Mouse (Mus musculus): ENCODE measurements around the gene Fosb.

Gene Fosb

DNA sequence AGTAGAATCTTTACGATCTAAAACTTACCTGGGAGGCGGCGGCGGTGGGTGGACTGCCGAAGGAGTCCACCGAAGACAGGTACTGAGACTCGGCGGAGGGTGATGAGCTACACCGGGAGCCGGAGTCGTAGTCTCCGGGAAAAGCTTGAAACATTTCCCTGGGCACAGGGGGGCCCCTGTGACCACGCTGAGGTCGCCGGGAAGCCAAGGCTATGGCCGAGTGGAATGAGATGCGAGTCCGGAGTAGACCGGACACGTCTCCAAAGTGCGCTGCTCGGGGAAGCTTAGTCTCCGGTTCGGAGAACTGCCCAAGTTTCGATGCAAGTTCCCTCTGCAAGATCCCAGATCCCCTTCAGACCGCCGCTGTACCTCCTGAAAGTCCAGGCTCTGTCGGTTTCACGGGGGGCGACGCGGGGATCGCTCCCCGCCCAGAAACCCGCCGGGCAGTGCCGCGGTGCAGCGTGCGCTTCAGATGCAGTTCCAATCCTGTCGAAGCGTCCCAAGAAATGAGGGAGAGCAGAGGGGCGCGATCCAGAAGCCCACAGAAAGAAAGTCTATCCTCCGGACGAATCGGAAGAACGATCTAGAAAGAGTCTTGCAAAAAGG is 470 bp downstream of the Fosb start:
- in situ Hi-C loops (cut with MboI; ENCODE audit: low pct_unique_long_range_greater_than_20kb in 1 of 2, low sequenced_read_pairs in 2 of 2, unreplicated experiment in 1 of 2): no loop called here

DNA sequence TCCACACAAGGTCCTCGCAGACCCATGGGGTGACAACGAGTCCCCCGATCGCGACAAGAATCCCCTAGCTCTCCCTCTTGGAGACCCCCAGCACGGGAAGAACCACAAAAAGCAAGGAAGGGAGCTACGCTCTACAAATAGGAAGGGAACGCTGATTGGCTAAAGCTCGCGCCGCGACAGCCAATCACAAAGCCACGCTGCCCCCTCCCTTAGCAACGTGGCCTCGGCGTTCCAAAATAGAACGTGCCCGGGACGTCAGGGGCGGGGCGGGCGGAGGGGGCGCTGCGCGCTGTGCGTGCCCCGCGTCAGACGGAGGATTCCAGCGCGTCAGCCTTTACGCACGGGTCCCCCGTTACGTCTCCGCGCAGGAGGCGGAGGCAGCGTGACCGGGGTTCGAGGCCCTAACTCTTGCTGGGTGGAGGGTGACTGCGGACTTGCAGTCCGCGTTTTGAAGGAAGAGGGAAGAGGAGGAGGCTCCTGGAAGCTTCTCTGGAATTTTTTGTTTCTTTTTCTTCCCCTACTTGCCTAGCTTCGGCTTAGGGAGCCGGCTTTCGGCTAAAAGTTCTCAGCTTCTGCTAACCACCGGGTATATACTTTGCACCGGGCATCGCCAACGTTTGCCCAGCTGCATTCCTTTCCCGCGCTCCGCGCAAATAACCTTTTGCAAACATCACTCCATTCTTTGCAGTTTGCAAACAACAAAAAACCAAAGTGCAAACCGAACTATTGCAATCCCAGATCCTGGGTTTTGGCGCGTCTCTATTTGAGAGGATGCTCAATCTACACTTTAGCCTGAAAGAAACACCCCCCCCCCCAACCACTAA is 1.2 kb downstream of the Fosb start:
- in situ Hi-C loops (cut with MboI; ENCODE audit: low pct_unique_long_range_greater_than_20kb in 1 of 2, low sequenced_read_pairs in 2 of 2, unreplicated experiment in 1 of 2): no loop called here

DNA sequence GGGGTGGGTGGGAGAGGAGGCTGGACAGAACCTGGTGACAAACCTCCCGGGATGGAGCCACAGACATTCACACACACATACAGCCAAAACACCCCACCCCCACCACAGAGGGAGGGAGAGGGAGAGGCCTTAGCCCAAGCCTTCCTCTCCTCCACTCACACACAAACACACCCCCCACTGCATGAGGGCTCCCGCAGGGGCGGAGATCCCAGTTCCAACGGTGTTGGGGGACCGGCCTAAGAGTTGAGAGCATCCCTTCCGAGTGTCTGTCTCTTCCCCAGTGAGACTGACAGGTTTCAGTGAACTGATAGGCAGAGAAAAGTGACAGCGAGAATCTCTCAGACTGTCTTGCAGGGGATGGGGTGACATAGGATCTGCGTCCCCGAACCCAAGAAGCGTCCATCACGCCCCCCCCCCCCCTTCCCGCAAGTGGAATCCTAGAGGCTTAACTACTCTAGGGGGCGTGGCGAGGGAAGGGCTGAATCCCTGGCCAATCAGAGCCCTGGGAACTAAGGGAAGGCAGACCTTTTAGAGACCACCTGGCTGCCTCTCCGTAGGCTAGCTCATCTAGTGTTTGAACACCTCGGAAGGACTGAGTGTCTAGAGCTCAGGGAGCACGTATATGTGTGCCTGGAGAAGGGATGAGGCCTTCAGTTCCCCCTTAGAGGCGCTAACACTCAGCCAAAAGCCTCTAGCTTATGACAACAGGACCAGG is 2.0 kb downstream of the Fosb start:
- in situ Hi-C loops (cut with MboI; ENCODE audit: low pct_unique_long_range_greater_than_20kb in 1 of 2, low sequenced_read_pairs in 2 of 2, unreplicated experiment in 1 of 2): no loop called here

DNA sequence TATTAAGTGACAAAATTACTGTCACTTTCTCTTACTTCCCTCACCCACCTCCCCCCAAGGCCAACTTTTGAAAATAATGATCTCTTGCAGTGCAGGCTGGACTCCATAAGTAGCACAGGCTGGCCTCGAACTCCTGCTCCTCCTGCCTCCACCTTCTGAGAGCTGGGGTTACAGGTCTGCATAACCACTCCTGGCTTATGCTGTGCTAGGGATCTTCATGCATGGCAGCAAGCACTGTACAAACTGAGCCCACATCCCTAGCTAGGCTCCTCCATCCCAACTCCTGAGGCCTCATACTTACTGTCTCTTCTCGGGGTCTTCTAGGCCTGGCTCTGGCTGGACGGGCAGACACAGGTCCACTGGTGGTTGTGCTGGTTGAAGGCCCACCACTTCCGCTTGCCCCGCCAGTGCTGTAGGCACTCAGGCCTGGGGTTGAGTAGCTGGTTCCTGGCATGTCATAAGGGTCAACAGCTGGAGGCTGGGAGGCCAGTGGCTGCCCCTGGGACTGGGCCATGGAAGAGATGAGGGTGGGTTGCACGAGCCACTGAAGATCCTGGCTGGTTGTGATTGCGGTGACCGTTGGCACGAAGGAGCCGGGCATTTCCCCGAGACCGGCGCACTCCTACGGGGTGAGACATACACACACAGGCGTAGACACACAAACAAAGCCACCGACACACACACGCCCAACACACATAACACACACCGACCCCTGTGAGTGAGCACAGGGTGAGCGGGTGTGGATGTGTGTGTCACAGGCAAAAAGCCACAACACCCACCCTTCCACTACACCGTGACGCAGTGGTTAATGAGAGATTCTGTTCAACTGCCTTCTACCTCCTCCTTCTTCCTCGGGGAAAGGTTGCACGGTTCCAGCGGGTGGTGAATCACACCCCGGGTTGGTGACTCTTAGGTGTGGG is 2.8 kb downstream of the Fosb start:
- in situ Hi-C loops (cut with MboI; ENCODE audit: low pct_unique_long_range_greater_than_20kb in 1 of 2, low sequenced_read_pairs in 2 of 2, unreplicated experiment in 1 of 2): no loop called here

DNA sequence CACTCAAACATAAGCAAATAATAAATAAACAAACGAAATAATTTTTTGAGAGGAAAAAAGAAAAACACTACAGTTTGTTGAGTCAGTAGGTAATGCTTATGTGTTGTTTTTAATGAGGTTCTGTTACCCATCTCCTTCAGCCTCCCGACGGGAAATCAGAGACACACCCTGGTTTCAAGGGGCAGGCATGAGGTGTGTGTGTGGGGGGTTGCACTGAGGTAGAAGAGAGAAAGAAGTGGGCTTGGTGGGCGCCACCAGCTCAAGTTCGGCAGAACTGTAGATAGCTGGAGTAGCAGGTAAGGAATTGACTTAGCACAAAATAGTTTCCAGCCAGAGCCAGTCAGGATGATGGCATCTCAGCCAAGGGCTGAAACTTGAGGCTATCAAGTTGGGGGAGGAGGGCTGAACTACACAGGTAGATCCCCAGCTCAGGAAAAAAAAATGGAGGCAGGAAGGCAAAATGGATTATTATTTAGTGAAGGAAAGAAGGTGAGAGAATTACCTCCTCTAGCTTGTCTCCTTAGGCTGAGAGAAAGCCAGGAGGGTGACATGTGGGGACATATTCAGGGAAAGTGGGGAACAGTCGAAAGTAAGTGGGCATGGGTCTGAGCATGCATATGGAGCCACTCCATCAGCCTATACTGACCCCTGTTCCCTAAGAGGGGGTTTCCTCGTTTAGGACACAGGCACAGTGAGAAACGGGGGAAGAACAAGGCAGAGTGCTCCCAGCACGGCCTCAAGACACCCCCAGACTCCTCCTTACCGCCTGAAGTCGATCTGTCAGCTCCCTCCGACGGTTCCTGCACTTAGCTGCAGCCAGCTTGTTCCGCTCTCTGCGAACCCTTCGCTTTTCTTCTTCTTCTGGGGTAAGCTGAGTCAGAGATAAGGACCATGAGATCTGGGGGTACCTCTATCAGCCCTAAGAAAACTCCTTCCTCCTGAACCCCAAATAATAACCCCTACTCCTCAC is 3.8 kb downstream of the Fosb start:
- in situ Hi-C loops (cut with MboI; ENCODE audit: low pct_unique_long_range_greater_than_20kb in 1 of 2, low sequenced_read_pairs in 2 of 2, unreplicated experiment in 1 of 2): no loop called here

DNA sequence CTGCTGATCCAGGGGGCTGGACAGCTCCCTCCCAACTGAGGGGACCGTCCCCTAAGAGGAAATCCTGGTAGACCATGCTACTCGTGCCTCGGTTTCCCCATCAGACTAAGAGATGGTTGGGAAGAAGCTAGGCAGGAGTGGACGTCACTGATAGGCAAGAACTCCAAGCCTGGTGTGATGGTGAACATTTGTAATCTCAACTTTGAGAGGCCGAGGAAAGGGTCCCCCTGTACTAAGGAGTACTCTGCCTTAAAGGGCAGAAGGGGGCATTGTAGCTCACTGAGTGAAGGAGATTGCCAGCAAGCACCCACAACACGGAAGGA is 4.5 kb downstream of the Fosb start:
- in situ Hi-C loops (cut with MboI; ENCODE audit: low pct_unique_long_range_greater_than_20kb in 1 of 2, low sequenced_read_pairs in 2 of 2, unreplicated experiment in 1 of 2): no loop called here

DNA sequence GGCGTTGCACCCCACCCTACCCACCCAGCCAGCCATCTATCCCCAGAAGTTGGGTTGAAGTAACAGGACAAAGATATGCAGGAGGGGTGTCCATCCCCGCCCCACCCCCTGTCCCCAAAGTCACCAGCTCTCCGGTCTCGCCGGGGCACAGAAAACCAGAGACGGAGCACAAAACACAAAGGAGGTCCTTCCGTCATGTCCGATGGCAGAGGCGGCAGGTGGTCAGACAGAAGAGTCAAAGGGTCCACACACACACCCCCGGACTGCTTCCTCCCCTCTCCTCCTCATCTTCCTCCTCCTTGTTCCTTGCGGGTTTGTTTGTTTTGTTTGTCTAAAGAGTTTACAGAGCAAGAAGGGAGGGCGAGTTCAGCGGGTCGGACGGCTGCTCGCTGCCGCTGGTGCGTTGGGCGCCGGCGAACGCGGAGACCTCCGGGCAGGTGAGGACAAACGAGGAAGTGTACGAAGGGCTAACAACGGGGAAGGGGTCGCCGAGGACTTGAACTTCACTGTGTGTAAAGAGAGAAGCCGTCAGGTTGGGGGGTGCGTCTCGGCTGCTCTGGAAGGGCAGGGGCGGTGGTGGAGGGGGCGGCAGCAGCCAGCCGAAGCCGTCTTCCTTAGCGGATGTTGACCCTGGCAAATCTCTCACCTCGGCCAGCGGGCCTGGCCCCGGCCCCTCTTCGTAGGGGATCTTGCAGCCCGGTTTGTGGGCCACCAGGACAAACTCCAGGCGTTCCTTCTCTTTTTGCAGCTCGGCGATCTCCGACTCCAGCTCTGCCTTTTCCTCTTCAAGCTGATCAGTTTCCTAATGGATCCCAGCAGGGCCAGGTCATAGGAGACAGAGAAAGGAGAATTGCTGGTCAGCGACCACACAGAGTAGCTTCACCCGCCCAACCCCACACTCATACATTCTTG is 5.1 kb downstream of the Fosb start:
- in situ Hi-C loops (cut with MboI; ENCODE audit: low pct_unique_long_range_greater_than_20kb in 1 of 2, low sequenced_read_pairs in 2 of 2, unreplicated experiment in 1 of 2): no loop called here

DNA sequence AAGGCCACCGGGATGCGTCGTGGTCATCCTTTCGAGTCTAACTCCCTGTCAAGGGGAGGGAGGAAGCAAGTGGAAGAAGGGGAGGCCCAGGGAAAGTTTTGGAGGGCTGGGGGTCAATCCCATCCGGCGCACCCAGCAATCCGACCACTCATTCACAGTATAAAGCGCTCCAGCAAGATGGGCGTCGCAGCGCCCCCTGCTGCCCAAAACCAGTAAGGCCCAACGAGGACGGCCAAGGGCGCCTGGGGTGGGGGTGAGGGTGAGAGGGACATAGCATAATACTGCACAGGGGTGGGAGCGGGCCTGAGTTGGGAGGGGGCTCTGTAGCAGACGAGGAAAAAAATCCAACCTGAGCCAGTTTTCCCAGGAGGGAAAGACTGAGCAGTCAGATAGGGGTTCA is 6.1 kb downstream of the Fosb start:
- in situ Hi-C loops (cut with MboI; ENCODE audit: low pct_unique_long_range_greater_than_20kb in 1 of 2, low sequenced_read_pairs in 2 of 2, unreplicated experiment in 1 of 2): no loop called here

DNA sequence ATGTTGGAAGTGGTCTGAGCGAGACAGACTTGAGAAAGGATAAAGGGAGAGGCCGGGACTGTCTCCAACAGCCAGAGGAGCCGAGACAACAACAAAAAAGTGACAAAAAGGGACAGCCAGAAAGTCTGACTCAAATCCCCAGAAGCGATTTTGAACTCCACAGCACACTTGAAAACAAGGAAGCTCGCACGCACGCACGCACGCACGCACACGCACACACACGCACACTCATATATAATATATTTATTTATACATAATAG is 6.9 kb downstream of the Fosb start:
- in situ Hi-C loops (cut with MboI; ENCODE audit: low pct_unique_long_range_greater_than_20kb in 1 of 2, low sequenced_read_pairs in 2 of 2, unreplicated experiment in 1 of 2): no loop called here

DNA sequence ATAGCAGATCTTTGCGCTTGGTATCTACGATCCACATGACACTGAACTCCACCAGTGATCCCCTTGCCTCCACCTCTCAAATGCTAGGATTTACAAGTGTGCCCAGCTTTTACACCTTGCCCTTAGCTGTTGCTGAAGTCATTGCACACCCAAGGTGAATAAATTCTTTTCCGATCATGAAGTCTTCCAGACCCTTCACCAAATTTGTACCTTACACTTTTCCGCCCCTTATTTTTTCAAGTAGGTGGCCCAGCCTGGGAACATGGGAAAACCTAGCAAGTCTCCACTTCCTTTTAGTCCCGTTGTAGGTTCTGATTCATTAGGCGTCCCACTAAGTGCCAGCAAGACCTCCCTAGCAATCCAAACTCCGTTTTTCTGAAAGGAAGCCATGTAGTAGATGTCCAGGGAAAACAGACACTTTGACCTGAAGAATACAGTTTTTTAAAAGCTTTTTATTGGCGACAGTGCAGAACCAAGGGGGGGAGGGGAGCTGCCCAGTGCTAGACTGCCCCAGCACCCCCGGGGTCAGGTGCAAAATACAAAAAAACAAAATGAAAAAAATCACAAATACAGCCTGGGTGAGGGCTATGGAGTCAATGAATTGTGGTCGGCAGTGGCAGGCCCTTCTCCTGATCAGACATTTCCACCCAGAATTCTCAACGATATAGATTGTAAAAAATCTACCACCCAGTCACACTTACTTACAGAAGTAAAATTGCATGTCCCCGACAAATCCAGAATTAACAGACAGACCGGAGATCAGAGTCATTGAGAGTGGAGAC is 7.4 kb downstream of the Fosb start:
- in situ Hi-C loops (cut with MboI; ENCODE audit: low pct_unique_long_range_greater_than_20kb in 1 of 2, low sequenced_read_pairs in 2 of 2, unreplicated experiment in 1 of 2): no loop called here

DNA sequence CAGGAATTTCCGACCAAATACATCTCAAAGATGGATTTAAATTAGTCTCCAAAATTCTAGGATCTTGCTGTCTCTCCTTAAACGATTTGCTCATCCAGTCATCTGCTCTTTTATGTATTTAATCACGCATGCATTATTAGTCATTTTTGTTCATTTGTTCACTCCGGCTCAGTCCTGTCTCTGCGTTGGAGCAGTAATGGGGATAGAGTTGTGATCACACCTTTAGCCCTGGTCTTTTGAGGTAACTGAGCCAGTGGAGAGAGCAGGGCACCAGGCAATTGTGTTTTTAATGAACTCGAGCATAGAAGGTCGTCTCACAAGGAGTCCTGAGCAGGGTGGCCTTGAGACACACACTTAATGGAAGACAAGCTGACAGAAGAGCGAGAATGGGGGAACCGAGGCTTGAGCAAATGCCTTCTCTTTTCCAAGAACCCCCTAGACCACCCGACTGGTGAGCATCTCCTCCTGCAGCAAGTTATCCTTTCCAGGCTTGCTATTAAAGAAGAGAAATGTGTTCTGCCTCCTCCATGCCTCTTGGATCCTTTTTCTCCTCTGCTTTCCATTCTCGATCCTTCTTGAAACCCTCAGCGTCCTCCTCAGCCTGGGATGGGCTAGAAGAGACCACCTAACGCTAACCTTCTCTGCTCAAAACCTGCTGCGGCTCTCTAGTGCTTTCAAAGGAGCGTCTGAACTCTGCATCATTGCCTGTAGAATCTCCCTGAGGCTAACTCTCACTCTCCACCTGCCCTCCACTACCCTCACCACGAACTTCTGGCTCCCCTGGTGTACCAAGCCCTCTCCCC is 8.2 kb downstream of the Fosb start:
- in situ Hi-C loops (cut with MboI; ENCODE audit: low pct_unique_long_range_greater_than_20kb in 1 of 2, low sequenced_read_pairs in 2 of 2, unreplicated experiment in 1 of 2): no loop called here

DNA sequence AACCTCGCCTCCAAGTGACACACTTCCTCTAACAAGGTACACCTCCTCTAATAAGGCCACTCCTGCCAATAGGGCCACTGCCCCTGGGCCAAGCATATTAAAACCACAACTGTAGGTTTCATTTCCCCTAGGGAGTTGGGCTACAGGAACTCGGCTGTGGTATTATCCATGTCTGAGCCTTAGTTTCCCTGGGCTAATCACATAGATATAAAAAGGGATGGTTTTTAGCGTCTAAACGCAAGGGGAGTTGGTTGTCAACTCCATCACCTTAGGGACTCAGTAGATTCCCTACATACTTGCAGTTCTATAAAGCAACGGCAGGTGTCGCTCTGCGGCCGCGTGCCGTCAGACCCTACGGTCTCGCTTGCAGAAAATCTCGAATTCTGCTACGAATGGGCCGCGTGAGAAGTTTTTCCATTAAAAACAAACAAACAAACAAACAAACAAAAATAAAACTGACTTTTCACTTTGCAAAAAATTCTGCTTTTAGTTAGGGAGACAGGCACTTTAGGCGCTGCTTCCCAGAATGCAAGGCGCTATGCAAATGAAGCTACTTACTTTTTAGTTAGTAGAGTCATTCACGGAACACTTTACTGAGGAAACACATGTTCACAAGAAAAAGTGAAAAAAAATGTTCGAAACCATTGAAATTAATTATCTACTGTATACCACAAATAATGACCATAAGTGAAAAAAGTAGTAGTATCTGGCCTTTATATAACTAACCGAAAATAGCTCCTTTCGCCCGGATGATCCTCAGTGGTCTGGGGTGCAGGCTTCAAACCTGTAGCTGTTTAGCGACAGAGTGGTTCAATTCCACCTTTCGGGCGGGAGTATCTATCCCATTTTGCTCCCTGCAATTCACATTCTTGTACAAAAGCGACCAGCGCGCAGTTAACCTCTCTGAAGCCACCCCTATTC is 9.1 kb downstream of the Fosb start:
- in situ Hi-C loops (cut with MboI; ENCODE audit: low pct_unique_long_range_greater_than_20kb in 1 of 2, low sequenced_read_pairs in 2 of 2, unreplicated experiment in 1 of 2): no loop called here

DNA sequence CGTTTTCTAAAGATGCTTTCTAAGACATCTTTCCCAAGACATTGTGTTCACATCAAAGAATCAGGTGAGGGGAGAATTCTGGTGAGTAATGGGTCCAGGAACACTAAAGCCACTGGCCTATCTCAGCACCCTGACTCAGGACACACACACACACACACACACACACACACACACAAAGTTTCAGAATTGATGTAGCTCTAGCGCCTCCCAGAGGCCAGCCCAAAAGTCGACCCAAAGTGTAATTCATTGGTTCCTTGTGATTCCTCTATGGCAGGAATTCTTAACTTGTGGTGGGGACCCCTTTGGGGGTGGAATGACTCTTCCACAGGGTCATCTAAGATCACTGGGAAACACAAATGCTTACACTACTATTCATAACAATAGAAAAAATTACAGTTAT is 10.7 kb downstream of the Fosb start:
- in situ Hi-C loops (cut with MboI; ENCODE audit: low pct_unique_long_range_greater_than_20kb in 1 of 2, low sequenced_read_pairs in 2 of 2, unreplicated experiment in 1 of 2): no loop called here

DNA sequence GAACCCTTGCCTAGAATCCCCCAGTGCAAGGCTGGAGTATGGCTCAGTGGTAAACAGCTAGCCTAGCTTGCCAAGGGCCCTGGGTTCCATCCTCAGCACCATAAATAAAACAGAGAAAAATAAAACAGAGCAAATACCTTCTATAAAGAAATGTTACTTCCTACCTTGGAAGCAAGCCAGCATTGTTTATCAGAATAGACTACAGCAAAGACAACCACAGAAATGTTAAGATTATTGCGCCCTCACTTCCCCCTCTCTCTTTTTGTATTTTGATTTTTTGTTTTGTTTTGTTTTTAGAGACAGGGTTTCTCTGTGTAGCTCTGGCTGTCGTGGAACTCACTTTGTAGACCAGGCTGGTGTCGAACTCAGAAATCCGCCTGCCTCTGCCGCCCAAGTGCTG is 12.1 kb downstream of the Fosb start:
- in situ Hi-C loops (cut with MboI; ENCODE audit: low pct_unique_long_range_greater_than_20kb in 1 of 2, low sequenced_read_pairs in 2 of 2, unreplicated experiment in 1 of 2): no loop called here

DNA sequence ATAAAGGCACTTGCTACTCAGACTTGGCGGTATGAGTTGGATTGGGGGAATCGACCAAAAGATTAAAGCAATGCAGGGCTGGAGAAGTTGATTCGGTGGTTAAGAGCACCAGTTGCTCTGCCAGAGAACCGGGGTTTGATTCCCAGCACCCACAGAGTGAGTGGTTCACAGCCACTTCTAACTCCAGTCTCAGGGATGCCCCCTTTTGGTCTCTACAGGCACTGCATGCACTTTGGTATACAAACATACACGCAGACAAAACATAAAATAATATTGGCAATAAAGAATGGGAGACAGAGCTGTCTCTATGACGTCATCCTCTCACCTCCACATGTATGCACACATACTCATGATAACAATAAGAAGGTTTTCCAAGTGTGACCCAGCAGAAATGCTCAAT is 12.8 kb downstream of the Fosb start:
- in situ Hi-C loops (cut with MboI; ENCODE audit: low pct_unique_long_range_greater_than_20kb in 1 of 2, low sequenced_read_pairs in 2 of 2, unreplicated experiment in 1 of 2): no loop called here
